Mouse (Mus musculus) C2C12 (cell line): Measurements from ENCODE around the gene Slc39a5.

Experiments used
- CTCF ChIP-seq: IDR thresholded peaks from one replicate; pipeline ENCODE4 v1.5.1; 2011; ENCODE audit not compliant: control insufficient read depth, insufficient read depth, insufficient read length
- FOSL1 ChIP-seq: IDR thresholded peaks from one replicate; pipeline ENCODE4 v1.8.0; 2011; ENCODE audit warnings: mild to moderate bottlenecking, low read length; ENCODE audit not compliant: poor library complexity, insufficient read depth, severe bottlenecking
- MAX ChIP-seq: IDR thresholded peaks from one replicate; pipeline ENCODE4 v1.6.1; 2011; ENCODE audit warnings: mild to moderate bottlenecking, control low read depth
- MYOD1 ChIP-seq: IDR thresholded peaks from one replicate; pipeline ENCODE4 v1.6.1; 2011; ENCODE audit warnings: low read depth; ENCODE audit not compliant: control insufficient read depth, insufficient read length
- USF1 ChIP-seq: IDR thresholded peaks from one replicate; pipeline ENCODE4 v1.6.1; 2011; ENCODE audit warnings: low read depth, mild to moderate bottlenecking, control low read depth, moderate library complexity

DNA sequence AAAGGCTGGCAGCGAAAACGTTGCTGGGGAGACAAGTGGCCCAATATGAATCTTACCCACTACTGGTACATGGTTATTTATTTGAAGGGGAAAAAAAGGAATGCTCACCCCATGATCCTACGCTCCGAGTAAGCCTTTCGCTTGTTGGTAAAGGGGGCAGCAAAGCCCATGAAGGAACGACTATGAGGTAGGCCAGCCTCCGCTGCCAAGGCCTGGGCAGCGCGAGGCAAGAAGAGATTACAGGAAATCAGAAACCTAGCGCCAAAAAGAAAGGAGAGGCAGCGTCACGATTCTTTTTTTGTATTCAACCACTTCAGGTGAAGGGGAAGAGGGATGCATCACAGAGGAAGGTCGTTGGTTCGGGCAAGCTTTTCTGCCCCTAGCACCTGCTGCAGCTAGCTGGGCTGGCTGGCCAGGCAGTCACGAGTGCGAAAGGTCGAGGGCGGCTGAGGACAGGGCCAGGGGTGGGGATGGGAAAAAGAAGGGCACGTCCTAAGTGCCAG is 33.1 kb downstream of the Slc39a5 start:
- no peak for TF ChIP-seq CTCF
- TF ChIP-seq MYOD1 = no peak
- no peak for TF ChIP-seq USF1
- no peak for TF ChIP-seq MAX
- TF ChIP-seq FOSL1 = no peak
